ENCODE assay signal across 8 mouse cellular contexts in the genomic region with DNA sequence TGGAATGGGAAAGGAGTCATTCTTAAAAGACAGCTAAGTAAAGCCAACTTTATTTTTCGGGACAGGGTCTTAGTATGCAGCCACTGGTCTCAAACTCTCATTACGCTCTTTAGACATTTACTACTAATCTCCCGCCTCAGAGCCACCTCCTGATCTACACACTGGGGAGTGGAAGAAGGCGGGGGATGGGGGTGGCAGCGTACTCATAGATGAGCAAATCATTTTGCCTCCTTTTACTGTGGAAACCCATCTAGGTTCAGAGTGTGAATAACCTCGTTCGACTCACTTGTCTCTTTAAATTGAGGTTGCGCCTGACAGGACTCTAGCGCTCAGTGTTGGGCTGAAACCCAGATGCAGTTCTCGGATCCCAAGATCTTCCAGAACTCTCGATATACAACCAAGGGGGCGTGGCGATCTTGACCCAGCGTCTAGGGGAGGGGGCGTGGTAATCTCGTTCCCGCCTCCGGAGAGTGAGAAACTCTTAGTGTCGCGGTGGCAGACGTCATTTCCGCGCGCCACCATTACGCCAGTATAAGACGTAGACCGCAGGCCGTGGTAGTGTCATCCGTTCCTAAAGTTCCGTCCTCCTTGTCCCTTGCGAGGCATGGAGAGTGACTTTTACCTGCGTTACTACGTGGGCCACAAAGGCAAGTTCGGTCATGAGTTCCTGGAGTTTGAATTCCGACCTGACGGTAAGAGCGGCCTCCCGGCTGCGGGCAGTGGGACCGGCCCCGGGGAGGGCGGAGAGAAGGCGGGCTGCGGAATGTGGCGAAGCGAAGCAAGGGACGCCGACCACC. TPM values are rescaled to one million over a fixed set of nuclear protein-coding genes. Genes with fewer than 3 reads are reported as not detected.
DNase-seq lines count a peak whose midpoint lies in the region; ATAC-seq lines count a peak whose summit lies in the region.

A gene (plus strand): TSS at position 502 of the 797 bp plus-strand sequence.

- peaks cover 33% of the 10 kb centered on the region for H3K36me3 ChIP-seq in heart, embryonic 14.5 days (ENCODE audit: control insufficient read depth, insufficient read depth, low read length)
- peaks cover 36% of the 10 kb centered on the region for H3K36me3 ChIP-seq in liver, embryonic 13.5 days
- peaks cover 10% of the 10 kb centered on the region; the same call in 1 of the 2 replicates for H3K36me3 ChIP-seq in stomach, embryonic 16.5 days (ENCODE audit: control insufficient read depth, insufficient read depth, low read length)

- peak within 1 kb of the TSS; percentile 93 for H3K9ac ChIP-seq in heart, embryonic 14.5 days (ENCODE audit: low read length)
- H3K9ac ChIP-seq in liver, embryonic 13.5 days = peak within 1 kb of the TSS; percentile 85
- H3K9ac ChIP-seq in stomach, embryonic 16.5 days (ENCODE audit: low read length) = peak within 1 kb of the TSS; percentile 86

- H3K9me3 ChIP-seq in heart, embryonic 14.5 days (ENCODE audit: control insufficient read depth, low read length) = no peaks in the 10 kb centered on the region
- H3K9me3 ChIP-seq in liver, embryonic 13.5 days (replicated peaks) = no peaks in the 10 kb centered on the region
- H3K9me3 ChIP-seq in stomach, embryonic 16.5 days (replicated peaks; ENCODE audit: control insufficient read depth, low read length) = no peaks in the 10 kb centered on the region

- ATAC-seq in CD4-positive, CD25-positive, alpha-beta regulatory T cell, adult 4 months = peak; percentile 97
- ATAC-seq in heart, embryonic 14.5 days (ENCODE audit: insufficient number of reproducible peaks, insufficient read depth, low FRiP score, low read depth) = peak; percentile 94
- ATAC-seq in liver, embryonic 13.5 days (ENCODE audit: low read depth) = peak; percentile 95
- peak; percentile 98 for ATAC-seq in stomach, embryonic 16.5 days (ENCODE audit: insufficient read depth, low FRiP score)

- H3K27ac ChIP-seq in heart, embryonic 14.5 days (replicated peaks in 1 of 2; ENCODE audit: control insufficient read depth in 1 of 2, insufficient read depth in 1 of 2, low read depth in 2 of 2, low read length in 2 of 2) = peak within 1 kb of the TSS; percentile 71 to 76
- H3K27ac ChIP-seq in liver, embryonic 13.5 days = peak within 1 kb of the TSS; percentile 67
- H3K27ac ChIP-seq in stomach, embryonic 16.5 days (ENCODE audit: low read length) = peak within 1 kb of the TSS; percentile 67

- no peaks in the 10 kb centered on the region for H3K27me3 ChIP-seq in heart, embryonic 14.5 days (ENCODE audit: control insufficient read depth, insufficient read depth, low read length)
- no peaks in the 10 kb centered on the region for H3K27me3 ChIP-seq in liver, embryonic 13.5 days
- no peaks in the 10 kb centered on the region for H3K27me3 ChIP-seq in stomach, embryonic 16.5 days (ENCODE audit: control insufficient read depth, insufficient read depth, low read length)

- peak within 1 kb of the TSS; percentile 77 to 99 for H3K4me3 ChIP-seq in heart, embryonic 14.5 days (ENCODE audit: control insufficient read depth in 1 of 2, insufficient read depth in 1 of 2, low read depth in 1 of 2, low read length in 2 of 2)
- peak within 1 kb of the TSS; percentile 84 for H3K4me3 ChIP-seq in liver, embryonic 13.5 days (replicated peaks)
- peak within 1 kb of the TSS; percentile 79 for H3K4me3 ChIP-seq in stomach, embryonic 16.5 days (replicated peaks; ENCODE audit: low read length)

- WGBS in heart, embryonic 14.5 days = 2% methylated on average over 48 of the region's 48 CpGs
- 2% methylated on average over 48 of the region's 48 CpGs for WGBS in liver, embryonic 13.5 days (ENCODE audit: insufficient replicate concordance)
- WGBS in stomach, embryonic 16.5 days = 2% methylated on average over 48 of the region's 48 CpGs

- peak within 1 kb of the TSS; percentile 88 for H3K4me2 ChIP-seq in heart, embryonic 14.5 days (ENCODE audit: low read length)
- peak within 1 kb of the TSS; percentile 85 for H3K4me2 ChIP-seq in liver, embryonic 13.5 days
- peak within 1 kb of the TSS; percentile 87 for H3K4me2 ChIP-seq in stomach, embryonic 16.5 days (ENCODE audit: low read depth, low read length)

- peaks cover 0 to 8% of the 10 kb centered on the region in 2 experiments; a peak in 2 of 4 replicates for H3K4me1 ChIP-seq in heart, embryonic 14.5 days (ENCODE audit: control insufficient read depth in 2 of 2, insufficient read depth in 2 of 2, low read length in 2 of 2)
- peaks cover 26% of the 10 kb centered on the region for H3K4me1 ChIP-seq in liver, embryonic 13.5 days (replicated peaks)
- peaks cover 13% of the 10 kb centered on the region; the same call in 1 of the 2 replicates for H3K4me1 ChIP-seq in stomach, embryonic 16.5 days (ENCODE audit: control insufficient read depth, insufficient read depth, low read length)

- peak; percentile 98 for DNase-seq in c-Kit-negative CD71-positive TER-119-positive erythroid progenitor cells, embryonic 14.5 days (ENCODE audit: low read depth, low spot score)
- peak; percentile 85 for DNase-seq in fibroblast of lung, adult 2 months (ENCODE audit: low read depth)
- DNase-seq in kidney, postnatal 14 days = peak; percentile 98
- DNase-seq in liver, embryonic 13.5 days = peak; percentile 94
- DNase-seq in neural tube, embryonic 10.5 days (ENCODE audit: extremely low spot score, low spot score) = peak; percentile 95

RNA-seq across cellular contexts. Expression of the gene that starts here (rescaled TPM):
- 100 to 1,000 TPM; 109 to 118 TPM for polyA plus RNA-seq in CD4-positive, CD25-positive, alpha-beta regulatory T cell, adult 4 months (2017; shearing (Covaris generic))
- 85.5 and 94.5 TPM in 2 replicates for polyA plus RNA-seq in heart, embryonic 14.5 days (2014; fragmentation: Nextera tagmentation; extraction: Ambion mirVana)
- polyA plus RNA-seq in liver, embryonic 13.5 days (2015; fragmentation: Nextera tagmentation; extraction: Ambion mirVana) = 129 and 145 TPM in 2 replicates
- 133 and 154 TPM in 2 replicates for polyA plus RNA-seq in stomach, embryonic 16.5 days (2015; fragmentation: Nextera tagmentation; extraction: Ambion mirVana)

Comparison
In these comparisons a context has a peak if more than half of its experiments do, and no peak if none do; other contexts are left out.
1. Peak in every context shown above with its lines: DNase-seq, ATAC-seq, H3K4me3 ChIP-seq and H3K27ac ChIP-seq.